In the genomic region with DNA sequence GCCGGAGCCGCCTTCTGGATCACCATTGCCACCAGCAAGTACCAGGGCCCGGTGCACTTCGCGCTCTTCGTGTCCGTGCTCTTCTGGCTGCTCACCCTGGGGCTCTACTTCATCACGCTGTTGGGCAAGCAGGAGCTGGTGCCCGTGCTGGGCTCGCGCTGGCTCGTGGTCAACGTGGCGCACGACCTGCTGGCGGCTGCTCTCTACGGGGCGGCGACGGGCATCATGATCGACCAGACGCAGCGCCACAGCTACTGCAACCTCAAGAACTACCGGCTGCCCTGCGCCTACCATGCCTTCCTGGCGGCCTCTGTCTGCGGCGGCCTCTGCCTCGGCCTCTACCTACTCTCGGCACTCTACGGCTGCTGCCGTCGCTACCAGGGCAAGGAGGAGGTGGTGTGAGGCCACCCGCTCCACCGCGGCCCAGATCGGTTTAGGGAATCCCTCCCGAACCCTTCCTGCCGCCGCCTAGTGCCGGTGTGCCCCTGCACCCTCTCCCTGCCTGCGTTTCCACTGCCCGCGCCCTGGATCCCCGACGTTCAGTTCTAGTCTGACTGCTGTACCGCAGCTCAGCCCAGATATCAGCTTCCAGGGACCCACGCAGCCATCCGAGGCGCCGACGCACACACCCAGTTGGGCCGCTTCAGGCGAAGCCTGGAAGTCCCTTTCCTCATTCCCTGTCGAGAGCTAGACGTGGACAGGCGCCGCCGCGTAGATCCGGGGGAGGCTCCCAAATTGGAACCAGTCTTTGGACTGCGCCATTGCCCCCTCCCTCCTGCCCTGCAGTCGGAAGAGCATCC, we compare ENCODE assay signal across 8 mouse cellular contexts. TPM values are rescaled to one million over a fixed set of nuclear protein-coding genes. Genes with fewer than 3 reads are reported as not detected.
DNase-seq lines count a peak whose midpoint lies in the region; ATAC-seq and TF ChIP-seq lines count a peak whose summit lies in the region.

No protein-coding gene starts in this region.

- H3K36me3 ChIP-seq in ES-Bruce4 (ENCODE audit: control insufficient read depth, insufficient read depth, low read length, poor library complexity, severe bottlenecking): no peaks in the 10 kb centered on the region
- no peaks in the 10 kb centered on the region for H3K36me3 ChIP-seq in forebrain, embryonic 10.5 days (replicated peaks)
- no peaks in the 10 kb centered on the region for H3K36me3 ChIP-seq in heart, postnatal 0 days (replicated peaks; ENCODE audit: control insufficient read depth, insufficient read depth, low read length)

- no peak overlapping the region for H3K27ac ChIP-seq in ES-Bruce4 (ENCODE audit: insufficient read depth, low read length)
- peak overlapping the region; percentile 75 for H3K27ac ChIP-seq in bone marrow, adult 2 months (ENCODE audit: control insufficient read depth, insufficient read depth, low read depth, low read length, poor library complexity)
- H3K27ac ChIP-seq in forebrain, embryonic 10.5 days: peak overlapping the region; percentile 86
- peak overlapping the region; percentile 87 for H3K27ac ChIP-seq in heart, postnatal 0 days (ENCODE audit: low read depth)

- H3K4me1 ChIP-seq in ES-Bruce4 (ENCODE audit: control insufficient read depth, insufficient read depth, low read length): no peaks in the 10 kb centered on the region
- H3K4me1 ChIP-seq in bone marrow, adult 2 months (ENCODE audit: control insufficient read depth, insufficient read depth, low read length): peaks cover 5% of the 10 kb centered on the region; the same call in 1 of the 2 replicates
- peaks cover 37% of the 10 kb centered on the region for H3K4me1 ChIP-seq in forebrain, embryonic 10.5 days
- H3K4me1 ChIP-seq in heart, postnatal 0 days (ENCODE audit: control insufficient read depth, insufficient read depth): peaks cover 21% of the 10 kb centered on the region

- no peaks in the 10 kb centered on the region for H3K9me3 ChIP-seq in ES-Bruce4 (replicated peaks; ENCODE audit: control insufficient read depth, insufficient read depth, low read length, poor library complexity, severe bottlenecking)
- no peaks in the 10 kb centered on the region for H3K9me3 ChIP-seq in forebrain, embryonic 10.5 days
- no peaks in the 10 kb centered on the region for H3K9me3 ChIP-seq in heart, postnatal 0 days (replicated peaks; ENCODE audit: control insufficient read depth, low read length)

- no peak for TF ChIP-seq POLR2A in ES-Bruce4 (IDR thresholded peaks at IDR 0.05; ENCODE audit: insufficient read depth, low read length)
- TF ChIP-seq POLR2A in bone marrow, adult 2 months (IDR thresholded peaks at IDR 0.05; ENCODE audit: borderline replicate concordance, control insufficient read depth, low read depth, low read length): no peak

- peak overlapping the region; percentile 83 for H3K4me3 ChIP-seq in ES-Bruce4 (ENCODE audit: low read depth, low read length)
- H3K4me3 ChIP-seq in bone marrow, adult 2 months (replicated peaks; ENCODE audit: control insufficient read depth, low read depth, low read length): peak overlapping the region; percentile 81
- H3K4me3 ChIP-seq in forebrain, embryonic 10.5 days: peak overlapping the region; percentile 68
- H3K4me3 ChIP-seq in heart, postnatal 0 days (ENCODE audit: low read depth, low read length): peak overlapping the region; percentile 68

- peak; percentile 66 for DNase-seq in forebrain, embryonic 10.5 days (ENCODE audit: extremely low spot score, low spot score)
- DNase-seq in heart, postnatal 0 days (ENCODE audit: low spot score): no peak
- peak; percentile 63 to 83 for DNase-seq in kidney, postnatal 25 days
- DNase-seq in lung, postnatal 36 days: peak; percentile 80
- DNase-seq in ovary, postnatal 14 days (ENCODE audit: low spot score): peak; percentile 52
- DNase-seq in urinary bladder, postnatal 36 days (ENCODE audit: low spot score in 2 of 2): peak; percentile 50 to 77

- 2% methylated on average over 63 of the region's 63 CpGs for WGBS in bone marrow, adult 2 months
- WGBS in forebrain, embryonic 10.5 days: 1% methylated on average over 63 of the region's 63 CpGs
- WGBS in heart, postnatal 0 days: under 1% methylated on average over 62 of the region's 63 CpGs

- no peaks in the 10 kb centered on the region for H3K27me3 ChIP-seq in ES-Bruce4 (ENCODE audit: control insufficient read depth, insufficient read depth, low read length, poor library complexity, severe bottlenecking)
- peaks cover 47% of the 10 kb centered on the region for H3K27me3 ChIP-seq in forebrain, embryonic 10.5 days (ENCODE audit: poor library complexity, severe bottlenecking)
- no peaks in the 10 kb centered on the region for H3K27me3 ChIP-seq in heart, postnatal 0 days (ENCODE audit: control insufficient read depth, insufficient read depth, low read length)

- no peak for TF ChIP-seq CTCF in ES-Bruce4 (IDR thresholded peaks at IDR 0.05; ENCODE audit: low read depth, low read length)
- no peak for TF ChIP-seq CTCF in bone marrow, adult 2 months (IDR thresholded peaks at IDR 0.05; ENCODE audit: control insufficient read depth, insufficient read depth, low read length)
- TF ChIP-seq CTCF in heart, postnatal 0 days (IDR thresholded peaks at IDR 0.05; ENCODE audit: low read depth): no peak

- ATAC-seq in heart, postnatal 0 days (ENCODE audit: insufficient read depth, low read depth): peak; percentile 42

- H3K9ac ChIP-seq in ES-Bruce4 (ENCODE audit: low read depth, poor library complexity, severe bottlenecking): peak overlapping the region; percentile 76
- peak overlapping the region; percentile 73 for H3K9ac ChIP-seq in heart, postnatal 0 days (replicated peaks; ENCODE audit: low read depth, low read length)

- peak overlapping the region; percentile 90 for H3K4me2 ChIP-seq in heart, postnatal 0 days (ENCODE audit: low read depth, low read length)

- TF ChIP-seq EP300 in ES-Bruce4 (IDR thresholded peaks at IDR 0.05; ENCODE audit: insufficient read depth, low read depth, low read length): no peak
- no peak for TF ChIP-seq EP300 in heart, postnatal 0 days (IDR thresholded peaks at IDR 0.05; ENCODE audit: low read depth)

RNA-seq across cellular contexts. Expression of gene Marveld1, which starts 0.8 kb away (rescaled TPM):
- 15.0 and 17.7 TPM in 2 replicates for polyA plus RNA-seq in ES-Bruce4 (2011; ENCODE audit: insufficient read depth, insufficient read length, low read depth, missing spikeins)
- polyA plus RNA-seq in bone marrow, adult 2 months (2011; ENCODE audit: insufficient read depth, insufficient read length, low replicate concordance, missing spikeins): 8.4 and 16.9 TPM in 2 replicates
- 2.4 and 3.1 TPM in 2 replicates for polyA plus RNA-seq in forebrain, embryonic 10.5 days (2016; fragmentation: Nextera tagmentation; extraction: Ambion mirVana)
- 35.0 and 44.6 TPM in 2 replicates for total RNA-seq in heart, postnatal 0 days (2014; rRNA removed; ENCODE audit: low replicate concordance)
- polyA plus RNA-seq in heart, postnatal 0 days (2015; fragmentation: Nextera tagmentation; extraction: Ambion mirVana): 7.2 and 8.6 TPM in 2 replicates

RNA-seq across cellular contexts. Expression of gene Zfyve27, which starts 15.8 kb away (rescaled TPM):
- polyA plus RNA-seq in ES-Bruce4 (2011; ENCODE audit: insufficient read depth, insufficient read length, low read depth, missing spikeins): 24.4 and 25.0 TPM in 2 replicates
- 20.8 and 53.1 TPM in 2 replicates for polyA plus RNA-seq in bone marrow, adult 2 months (2011; ENCODE audit: insufficient read depth, insufficient read length, low replicate concordance, missing spikeins)
- polyA plus RNA-seq in forebrain, embryonic 10.5 days (2016; fragmentation: Nextera tagmentation; extraction: Ambion mirVana): 27.0 and 30.3 TPM in 2 replicates
- total RNA-seq in heart, postnatal 0 days (2014; rRNA removed; ENCODE audit: low replicate concordance): 20.4 and 27.2 TPM in 2 replicates
- 16.2 and 18.3 TPM in 2 replicates for polyA plus RNA-seq in heart, postnatal 0 days (2015; fragmentation: Nextera tagmentation; extraction: Ambion mirVana)

RNA-seq across cellular contexts. Expression of gene Avpi1, which starts 19.1 kb away (rescaled TPM):
- polyA plus RNA-seq in ES-Bruce4 (2011; ENCODE audit: insufficient read depth, insufficient read length, low read depth, missing spikeins): 44.7 and 49.2 TPM in 2 replicates
- 2.9 TPM in 1 of 2 replicates, not detected in the other for polyA plus RNA-seq in bone marrow, adult 2 months (2011; ENCODE audit: insufficient read depth, insufficient read length, low replicate concordance, missing spikeins)
- 23.5 and 23.9 TPM in 2 replicates for polyA plus RNA-seq in forebrain, embryonic 10.5 days (2016; fragmentation: Nextera tagmentation; extraction: Ambion mirVana)
- 39.9 and 52.6 TPM in 2 replicates for total RNA-seq in heart, postnatal 0 days (2014; rRNA removed; ENCODE audit: low replicate concordance)
- polyA plus RNA-seq in heart, postnatal 0 days (2015; fragmentation: Nextera tagmentation; extraction: Ambion mirVana): 43.0 and 46.0 TPM in 2 replicates

RNA-seq across cellular contexts. Expression of gene Sfrp5, which starts 54.1 kb away (rescaled TPM):
- 0.42 and 0.47 TPM in 2 replicates for polyA plus RNA-seq in ES-Bruce4 (2011; ENCODE audit: insufficient read depth, insufficient read length, low read depth, missing spikeins)
- not detected in 2 replicates for polyA plus RNA-seq in bone marrow, adult 2 months (2011; ENCODE audit: insufficient read depth, insufficient read length, low replicate concordance, missing spikeins)
- 0.14 TPM in 1 of 2 replicates, not detected in the other for polyA plus RNA-seq in forebrain, embryonic 10.5 days (2016; fragmentation: Nextera tagmentation; extraction: Ambion mirVana)
- 2.3 and 4.9 TPM in 2 replicates for total RNA-seq in heart, postnatal 0 days (2014; rRNA removed; ENCODE audit: low replicate concordance)
- polyA plus RNA-seq in heart, postnatal 0 days (2015; fragmentation: Nextera tagmentation; extraction: Ambion mirVana): 1.7 and 1.8 TPM in 2 replicates

RNA-seq across cellular contexts. Expression of gene Pi4k2a, which starts 57.7 kb away (rescaled TPM):
- polyA plus RNA-seq in ES-Bruce4 (2011; ENCODE audit: insufficient read depth, insufficient read length, low read depth, missing spikeins): 27.2 and 30.4 TPM in 2 replicates
- 6.6 and 11.5 TPM in 2 replicates for polyA plus RNA-seq in bone marrow, adult 2 months (2011; ENCODE audit: insufficient read depth, insufficient read length, low replicate concordance, missing spikeins)
- polyA plus RNA-seq in forebrain, embryonic 10.5 days (2016; fragmentation: Nextera tagmentation; extraction: Ambion mirVana): 21.3 and 23.3 TPM in 2 replicates
- 6.7 and 6.9 TPM in 2 replicates for total RNA-seq in heart, postnatal 0 days (2014; rRNA removed; ENCODE audit: low replicate concordance)
- polyA plus RNA-seq in heart, postnatal 0 days (2015; fragmentation: Nextera tagmentation; extraction: Ambion mirVana): 12.6 and 13.4 TPM in 2 replicates
